Mouse (Mus musculus) heart, adult 2 months (tissue): ENCODE results near the gene Oaz1.

ENCODE experiments used
- CTCF ChIP-seq: fragments of 200-600 bp; IDR thresholded peaks from 2 replicates; pipeline ENCODE4 v1.8.1; 2022; ENCODE audit warnings: antibody characterized with exemption, mild to moderate bottlenecking, moderate library complexity
- EP300 ChIP-seq: fragments of 200-500 bp; IDR thresholded peaks from 2 replicates; pipeline ENCODE4 v1.6.1; 2011; ENCODE audit warnings: low read depth, low read length, control low read depth; ENCODE audit not compliant: insufficient read depth
- POLR2A ChIP-seq: fragments of 200-500 bp; IDR thresholded peaks from 2 replicates; pipeline ENCODE4 v1.6.1; 2011; ENCODE audit warnings: mild to moderate bottlenecking, low read depth, low read length, control low read depth; ENCODE audit not compliant: insufficient read depth

DNA sequence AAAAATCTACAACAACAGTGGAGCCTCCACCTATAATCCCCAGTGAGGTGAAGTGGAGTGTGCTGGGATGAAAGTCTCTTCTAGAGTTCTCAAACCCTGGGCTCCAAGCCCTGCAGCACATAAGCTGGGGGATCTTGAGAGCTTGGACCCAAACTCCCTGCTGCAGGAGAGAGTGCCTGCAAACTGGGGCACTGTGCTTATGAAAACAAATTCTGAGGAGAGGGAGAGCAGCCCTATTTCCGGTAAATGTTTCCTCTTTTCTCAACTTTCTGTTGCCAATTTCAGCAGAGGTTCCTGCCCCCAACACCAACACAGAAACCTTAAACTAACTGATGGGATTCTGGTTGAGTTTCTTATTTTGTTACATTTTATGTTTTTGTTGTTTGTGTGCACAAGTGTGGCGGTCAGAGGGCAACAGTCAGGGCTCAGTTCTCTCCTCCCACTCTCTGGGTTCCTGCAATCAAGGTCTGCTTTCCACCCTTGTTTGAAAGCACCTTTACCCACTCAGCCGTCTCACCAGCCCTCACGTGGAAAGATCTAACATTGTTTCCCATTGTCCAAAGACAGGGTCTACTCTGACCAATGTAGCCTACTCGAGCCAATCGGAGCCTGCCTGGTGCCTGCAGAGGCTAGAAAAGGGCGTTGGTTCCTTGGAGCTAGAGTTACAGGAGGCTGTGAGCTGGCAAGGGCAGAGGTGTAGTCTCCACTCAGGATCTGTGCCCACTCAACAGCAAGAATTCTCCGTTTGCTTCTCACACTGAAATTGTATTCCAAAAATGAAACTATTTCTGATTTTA, 2.4 kb upstream of the Oaz1 start:
- TF ChIP-seq CTCF (no peak), POLR2A (no peak), EP300 (no peak)
